Mouse (Mus musculus): ENCODE data around the gene Miox. TPM values are rescaled to one million over a fixed set of nuclear protein-coding genes. Genes with fewer than 3 reads are reported as not detected.
A peak's percentile ranks its signal among the peaks of the same experiment; 100 is the strongest.

Miox gene
- polyA plus RNA-seq, 1 experiment from 2014 or later, result not detected

GRCm38 (mm10) chr15:89339696-89340095 lies 5.5 kb downstream of the Miox start:
- H3K36me3 ChIP-seq (ENCODE audit: inconsistent target), result no peaks in the 10 kb centered on the region
- H3K4me3 ChIP-seq (ENCODE audit: inconsistent target), result no peak overlapping the region
- H3K27ac ChIP-seq, result no peak overlapping the region
- WGBS (ENCODE audit: missing documents), result 11% methylated on average over 1 of the region's 2 CpGs
- no peaks in the 10 kb centered on the region for H3K79me2 ChIP-seq (ENCODE audit: inconsistent target)

- Histone ChIP-seq H3K4me3 (ENCODE audit: inconsistent target) (no peak overlapping the region), H3K79me2 (ENCODE audit: inconsistent target) (no peaks in the 10 kb centered on the region), H3K36me3 (ENCODE audit: inconsistent target) (no peaks in the 10 kb centered on the region), H3K27ac (no peak overlapping the region)
- WGBS (ENCODE audit: missing documents), result 15% methylated on average over 3 of the region's 3 CpGs
Observed at GRCm38 (mm10) chr15:89340136-89340535, 5.9 kb downstream of the Miox start.

GRCm38 (mm10) chr15:89341678-89342077 lies 7.5 kb downstream of the Miox start:
- Histone ChIP-seq H3K4me3 (ENCODE audit: inconsistent target) (no peak overlapping the region), H3K27ac (no peak overlapping the region), H3K79me2 (ENCODE audit: inconsistent target) (no peaks in the 10 kb centered on the region), H3K36me3 (ENCODE audit: inconsistent target) (no peaks in the 10 kb centered on the region)
- 89% methylated on average over 1 of the region's 1 CpGs for WGBS (ENCODE audit: missing documents)

- Histone ChIP-seq H3K36me3 (ENCODE audit: inconsistent target) (no peaks in the 10 kb centered on the region), H3K27ac (no peak overlapping the region), H3K79me2 (ENCODE audit: inconsistent target) (no peaks in the 10 kb centered on the region), H3K4me3 (ENCODE audit: inconsistent target) (no peak overlapping the region)
- WGBS (ENCODE audit: missing documents), result 62% methylated on average over 3 of the region's 3 CpGs
Observed at GRCm38 (mm10) chr15:89343325-89343724, 9.1 kb downstream of the Miox start.

- Histone ChIP-seq H3K36me3 (ENCODE audit: inconsistent target) (peaks cover 22% of the 10 kb centered on the region; the same call in 1 of the 2 replicates), H3K4me3 (ENCODE audit: inconsistent target) (no peak overlapping the region), H3K79me2 (ENCODE audit: inconsistent target) (peaks cover 18% of the 10 kb centered on the region), H3K27ac (no peak overlapping the region)
- 100% methylated on average over 5 of the region's 5 CpGs for WGBS (ENCODE audit: missing documents)
Observed at GRCm38 (mm10) chr15:89350447-89350846, 16.2 kb downstream of the Miox start.

- 97% methylated on average over 15 of the region's 15 CpGs for WGBS (ENCODE audit: missing documents)
- peaks cover 25% of the 10 kb centered on the region for H3K79me2 ChIP-seq (ENCODE audit: inconsistent target)
- H3K27ac ChIP-seq, result no peak overlapping the region
- H3K4me3 ChIP-seq (ENCODE audit: inconsistent target), result no peak overlapping the region
- peaks cover 22% of the 10 kb centered on the region; the same call in 1 of the 2 replicates for H3K36me3 ChIP-seq (ENCODE audit: inconsistent target)
Observed at GRCm38 (mm10) chr15:89351302-89351701, 17.1 kb downstream of the Miox start.

GRCm38 (mm10) chr15:89352054-89352453 lies 17.9 kb downstream of the Miox start:
- peaks cover 33% of the 10 kb centered on the region for H3K79me2 ChIP-seq (ENCODE audit: inconsistent target)
- WGBS (ENCODE audit: missing documents), result 96% methylated on average over 10 of the region's 14 CpGs
- no peak overlapping the region for H3K4me3 ChIP-seq (ENCODE audit: inconsistent target)
- H3K36me3 ChIP-seq (ENCODE audit: inconsistent target), result peaks cover 22% of the 10 kb centered on the region; the same call in 1 of the 2 replicates
- no peak overlapping the region for H3K27ac ChIP-seq

GRCm38 (mm10) chr15:89352795-89353194 lies 18.6 kb downstream of the Miox start:
- Histone ChIP-seq H3K36me3 (ENCODE audit: inconsistent target) (peaks cover 22% of the 10 kb centered on the region; the same call in 1 of the 2 replicates), H3K27ac (no peak overlapping the region), H3K79me2 (ENCODE audit: inconsistent target) (peaks cover 40% of the 10 kb centered on the region), H3K4me3 (ENCODE audit: inconsistent target) (no peak overlapping the region)
- 100% methylated on average over 12 of the region's 12 CpGs for WGBS (ENCODE audit: missing documents)

- WGBS (ENCODE audit: missing documents), result 93% methylated on average over 16 of the region's 16 CpGs
Observed at GRCm38 (mm10) chr15:89353837-89354236, 19.6 kb downstream of the Miox start.

GRCm38 (mm10) chr15:89354455-89354854 lies 20.3 kb downstream of the Miox start:
- 77% methylated on average over 7 of the region's 7 CpGs for WGBS (ENCODE audit: missing documents)
- Histone ChIP-seq H3K79me2 (ENCODE audit: inconsistent target) (peaks cover 57% of the 10 kb centered on the region), H3K4me3 (ENCODE audit: inconsistent target) (peak overlapping the region; percentile 94), H3K27ac (no peak overlapping the region), H3K36me3 (ENCODE audit: inconsistent target) (peaks cover 22% of the 10 kb centered on the region; the same call in 1 of the 2 replicates)

More at GRCm38 (mm10) chr15:89353837-89354236, 19.6 kb downstream of the Miox start:
- peaks cover 22% of the 10 kb centered on the region; the same call in 1 of the 2 replicates for H3K36me3 ChIP-seq (ENCODE audit: inconsistent target)
- H3K79me2 ChIP-seq (ENCODE audit: inconsistent target), result peaks cover 50% of the 10 kb centered on the region
- H3K4me3 ChIP-seq (ENCODE audit: inconsistent target), result no peak overlapping the region
- H3K27ac ChIP-seq, result no peak overlapping the region

- Histone ChIP-seq H3K27ac (peak within 1 kb of the TSS; percentile 74), H3K36me3 (ENCODE audit: inconsistent target) (peaks cover 26% of the 10 kb centered on the region; the same call in 1 of the 2 replicates), H3K79me2 (ENCODE audit: inconsistent target) (peaks cover 67% of the 10 kb centered on the region), H3K4me3 (ENCODE audit: inconsistent target) (peak within 1 kb of the TSS; percentile 94)
- WGBS (ENCODE audit: missing documents), result under 1% methylated on average over 59 of the region's 64 CpGs
Observed at GRCm38 (mm10) chr15:89355241-89356187, 21.3 kb downstream of the Miox start, which contains the start of the genes Lmf2 and Ncaph2. Lmf2 (minus strand) TSS chr15:89355659. Ncaph2 (plus strand) TSS chr15:89355719.

GRCm38 (mm10) chr15:89356372-89356771 lies 22.2 kb downstream of the Miox start:
- H3K36me3 ChIP-seq (ENCODE audit: inconsistent target), result peaks cover 29% of the 10 kb centered on the region
- peak overlapping the region; percentile 94 for H3K4me3 ChIP-seq (ENCODE audit: inconsistent target)
- 0% methylated on average over 15 of the region's 15 CpGs for WGBS (ENCODE audit: missing documents)
- H3K79me2 ChIP-seq (ENCODE audit: inconsistent target), result peaks cover 76% of the 10 kb centered on the region
- H3K27ac ChIP-seq, result peak overlapping the region; percentile 74

- WGBS (ENCODE audit: missing documents), result 98% methylated on average over 3 of the region's 3 CpGs
- Histone ChIP-seq H3K36me3 (ENCODE audit: inconsistent target) (peaks cover 35% of the 10 kb centered on the region), H3K4me3 (ENCODE audit: inconsistent target) (no peak overlapping the region), H3K79me2 (ENCODE audit: inconsistent target) (peaks cover 88% of the 10 kb centered on the region), H3K27ac (no peak overlapping the region)
Observed at GRCm38 (mm10) chr15:89358784-89359183, 24.6 kb downstream of the Miox start.

- Histone ChIP-seq H3K79me2 (ENCODE audit: inconsistent target) (peaks cover 47% of the 10 kb centered on the region), H3K4me3 (ENCODE audit: inconsistent target) (no peak overlapping the region), H3K27ac (no peak overlapping the region), H3K36me3 (ENCODE audit: inconsistent target) (peaks cover 78% of the 10 kb centered on the region)
- 93% methylated on average over 7 of the region's 7 CpGs for WGBS (ENCODE audit: missing documents)
Observed at GRCm38 (mm10) chr15:89363051-89363450, 28.9 kb downstream of the Miox start.

- H3K27ac ChIP-seq, result no peak overlapping the region
- peaks cover 26% of the 10 kb centered on the region for H3K79me2 ChIP-seq (ENCODE audit: inconsistent target)
- WGBS (ENCODE audit: missing documents), result 100% methylated on average over 4 of the region's 4 CpGs
- no peak overlapping the region for H3K4me3 ChIP-seq (ENCODE audit: inconsistent target)
- peaks cover 95% of the 10 kb centered on the region for H3K36me3 ChIP-seq (ENCODE audit: inconsistent target)
Observed at GRCm38 (mm10) chr15:89365141-89365551, 30.9 kb downstream of the Miox start.
